Mouse (Mus musculus) erythroblast, embryonic 14.5 days (primary cell): ENCODE measurements around the gene Zfp36l1.

Experiments used
- GATA1 ChIP-seq: IDR thresholded peaks from 2 replicates; pipeline ENCODE4 v1.6.1; 2012; ENCODE audit warnings: low read length, inconsistent platforms, mixed read lengths
- TAL1 ChIP-seq: IDR thresholded peaks from 3 replicates; pipeline ENCODE4 v1.6.1; 2012; ENCODE audit warnings: low read length, inconsistent platforms, mixed read lengths

- no peak for TF ChIP-seq TAL1
- TF ChIP-seq GATA1: no peak
Observed at GRCm38 (mm10) chr12:80112071-80112660, 647 bp downstream of the Zfp36l1 start.
